Mouse (Mus musculus) kidney, postnatal 0 days (tissue): ENCODE data around the gene Klhdc2. TPM values are rescaled to one million over a fixed set of nuclear protein-coding genes. Genes with fewer than 3 reads are reported as not detected.

Experiments
- ATAC-seq: fragments of 200-750 bp; cut with Nextera tagmentation; replicated peaks from 2 replicates; pipeline ENCODE4 v1.8.0; 2017; ENCODE audit warnings: low read depth, moderate number of reproducible peaks, moderate TSS enrichment, moderate library complexity; ENCODE audit not compliant: low FRiP score
- DNase-seq: peaks from one replicate; pipeline ENCODE4 v3.0.0-alpha.2; 2016; ENCODE audit warnings: low spot score
- H3K27ac ChIP-seq: fragments of 300-500 bp; sonication (generic); 2 replicates; pipeline ENCODE4 v1.5.1; 2014; ENCODE audit warnings: mild to moderate bottlenecking
- H3K27me3 ChIP-seq: fragments of 300-500 bp; sonication (generic); 2 replicates; pipeline ENCODE4 v1.6.1; 2014; ENCODE audit warnings: low read length, mixed read lengths; ENCODE audit not compliant: insufficient read depth
- H3K36me3 ChIP-seq: fragments of 300-500 bp; sonication (generic); 2 replicates; pipeline ENCODE4 v1.6.1; 2014; ENCODE audit warnings: low read length, mixed read lengths; ENCODE audit not compliant: insufficient read depth
- H3K4me1 ChIP-seq: fragments of 300-500 bp; sonication (generic); replicated peaks from 2 replicates; pipeline ENCODE4 v1.6.1; 2014; ENCODE audit warnings: antibody characterized with exemption, low read length, mixed read lengths; ENCODE audit not compliant: insufficient read depth
- H3K4me2 ChIP-seq: fragments of 300-500 bp; sonication (generic); 2 replicates; pipeline ENCODE4 v1.6.1; 2014; ENCODE audit warnings: mild to moderate bottlenecking, low read length, moderate library complexity, mixed read lengths
- H3K4me3 ChIP-seq: fragments of 300-500 bp; sonication (generic); replicated peaks from 2 replicates; pipeline ENCODE4 v1.5.1; 2014; ENCODE audit warnings: low read depth, low read length
- H3K9ac ChIP-seq: fragments of 300-500 bp; sonication (generic); 2 replicates; pipeline ENCODE4 v1.6.1; 2014; ENCODE audit warnings: low read depth, low read length
- H3K9me3 ChIP-seq: fragments of 300-500 bp; sonication (generic); replicated peaks from 2 replicates; pipeline ENCODE4 v1.6.1; 2016; ENCODE audit warnings: low read length, inconsistent platforms, mixed read lengths
- CTCF ChIP-seq: IDR thresholded peaks from 2 replicates; pipeline ENCODE4 v1.5.1; 2016; ENCODE audit warnings: antibody characterized with exemption, low read depth, mild to moderate bottlenecking, moderate library complexity
- WGBS: fragments of 180-500 bp; shearing (Covaris S2); extraction: QIAGEN DNeasy Blood & Tissue Kit; methylation state at CpG from one replicate; pipeline ENCODE4 v1.1.7; 2014; 5-methylcytosine and 5-hydroxymethylcytosine counted together
- polyA plus RNA-seq: library from polyadenylated mRNA; unstranded; fragments of >200 nt; fragmentation: Nextera tagmentation; extraction: Ambion mirVana; gene quantifications from 2 replicates; pipeline ENCODE4 v1.2.1, GENCODE M21; 2015

Gene Klhdc2
- polyA plus RNA-seq, 1 experiment from 2014 or later: 141 TPM

GRCm38 (mm10) chr12:69298281-69298680, 1.8 kb downstream of the Klhdc2 start:
- peak overlapping the region; percentile 3; the same call in 1 of the 2 replicates for H3K4me2 ChIP-seq
- H3K36me3 ChIP-seq: peaks cover 12% of the 10 kb centered on the region
- H3K27me3 ChIP-seq: no peaks in the 10 kb centered on the region
- ATAC-seq (no peak), DNase-seq (no peak)
- H3K4me1 ChIP-seq: peaks cover 7% of the 10 kb centered on the region
- TF ChIP-seq CTCF: no peak
- no peak overlapping the region for H3K27ac ChIP-seq
- 89% methylated on average over 4 of the region's 4 CpGs for WGBS
- no peaks in the 10 kb centered on the region for H3K9me3 ChIP-seq
- no peak overlapping the region for H3K4me3 ChIP-seq
- H3K9ac ChIP-seq: no peak overlapping the region

DNA sequence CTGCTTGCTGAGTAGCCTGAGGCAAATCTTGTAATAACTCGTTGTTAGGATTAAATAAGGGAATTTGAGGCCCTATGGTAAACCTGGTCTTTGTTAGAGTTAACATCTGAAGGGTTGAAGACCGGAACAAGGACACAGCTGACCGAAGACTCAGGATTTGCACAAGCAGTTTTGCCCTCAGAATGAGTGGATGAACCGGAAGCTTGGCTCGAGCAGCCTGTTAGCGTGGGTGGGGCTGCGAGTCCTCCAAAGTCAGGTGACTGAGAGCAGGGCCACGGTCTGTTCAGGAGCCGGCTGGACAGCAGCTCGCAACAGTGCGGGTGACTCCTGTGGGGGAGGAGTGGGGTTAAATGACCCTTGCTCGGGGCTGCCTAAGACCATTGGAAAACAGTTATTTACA, 2.8 kb downstream of the Klhdc2 start:
- H3K27ac ChIP-seq: no peak overlapping the region

GRCm38 (mm10) chr12:69299831-69300230, 3.4 kb downstream of the Klhdc2 start:
- Histone ChIP-seq H3K4me1 (peaks cover 7% of the 10 kb centered on the region), H3K27ac (0 out of 2 replicates have a peak overlapping the region, but pooled peaks have one; percentile 1), H3K4me2 (0 out of 2 replicates have a peak overlapping the region, but pooled peaks have one; percentile 8), H3K9me3 (no peaks in the 10 kb centered on the region), H3K4me3 (no peak overlapping the region), H3K36me3 (peaks cover 24% of the 10 kb centered on the region), H3K27me3 (no peaks in the 10 kb centered on the region), H3K9ac (no peak overlapping the region)
- DNase-seq: no peak
- TF ChIP-seq CTCF: no peak
- ATAC-seq: no peak
- 89% methylated on average over 3 of the region's 3 CpGs for WGBS

More for the DNA sequence above, 2.8 kb downstream of the Klhdc2 start:
- Histone ChIP-seq H3K4me1 (peaks cover 7% of the 10 kb centered on the region), H3K4me2 (peak overlapping the region; percentile 8; the same call in 1 of the 2 replicates), H3K9ac (no peak overlapping the region), H3K36me3 (peaks cover 19% of the 10 kb centered on the region), H3K9me3 (no peaks in the 10 kb centered on the region), H3K4me3 (no peak overlapping the region), H3K27me3 (no peaks in the 10 kb centered on the region)
- DNase-seq (peak; percentile 67), ATAC-seq (peak; percentile 57)
- WGBS: 24% methylated on average over 12 of the region's 12 CpGs
- no peak for TF ChIP-seq CTCF

- no peak for ATAC-seq
- Histone ChIP-seq H3K27ac (no peak overlapping the region), H3K9ac (no peak overlapping the region), H3K4me3 (no peak overlapping the region), H3K9me3 (no peaks in the 10 kb centered on the region), H3K4me2 (no peak overlapping the region), H3K36me3 (peaks cover 29% of the 10 kb centered on the region), H3K4me1 (peaks cover 7% of the 10 kb centered on the region), H3K27me3 (no peaks in the 10 kb centered on the region)
- TF ChIP-seq CTCF: no peak
- WGBS: 86% methylated on average over 2 of the region's 2 CpGs
- no peak for DNase-seq
Observed at GRCm38 (mm10) chr12:69300391-69300790, 3.9 kb downstream of the Klhdc2 start.

GRCm38 (mm10) chr12:69302171-69302570, 5.7 kb downstream of the Klhdc2 start:
- peaks cover 7% of the 10 kb centered on the region for H3K4me1 ChIP-seq
- DNase-seq (no peak), ATAC-seq (no peak)
- no peak for TF ChIP-seq CTCF
- no peak overlapping the region for H3K4me2 ChIP-seq
- no peaks in the 10 kb centered on the region for H3K9me3 ChIP-seq
- H3K4me3 ChIP-seq: no peak overlapping the region
- peaks cover 45% of the 10 kb centered on the region for H3K36me3 ChIP-seq
- H3K27ac ChIP-seq: no peak overlapping the region
- no peaks in the 10 kb centered on the region for H3K27me3 ChIP-seq
- no peak overlapping the region for H3K9ac ChIP-seq
- WGBS: 90% methylated on average over 12 of the region's 12 CpGs

- Histone ChIP-seq H3K27ac (no peak overlapping the region), H3K4me3 (no peak overlapping the region)
- WGBS: 97% methylated on average over 2 of the region's 2 CpGs
Observed at GRCm38 (mm10) chr12:69304051-69304450, 7.6 kb downstream of the Klhdc2 start.

GRCm38 (mm10) chr12:69306333-69306732, 9.9 kb downstream of the Klhdc2 start:
- ATAC-seq: no peak
- Histone ChIP-seq H3K36me3 (peaks cover 80% of the 10 kb centered on the region), H3K27me3 (no peaks in the 10 kb centered on the region), H3K4me1 (no peaks in the 10 kb centered on the region), H3K27ac (no peak overlapping the region), H3K4me3 (no peak overlapping the region), H3K4me2 (no peak overlapping the region), H3K9me3 (no peaks in the 10 kb centered on the region), H3K9ac (no peak overlapping the region)
- 92% methylated on average over 7 of the region's 7 CpGs for WGBS
- no peak for DNase-seq
- no peak for TF ChIP-seq CTCF

More at GRCm38 (mm10) chr12:69304051-69304450, 7.6 kb downstream of the Klhdc2 start:
- H3K36me3 ChIP-seq: peaks cover 58% of the 10 kb centered on the region
- 0 out of 2 replicates have a peak, but pooled peaks cover 4% of the 10 kb centered on the region for H3K4me1 ChIP-seq
- DNase-seq (no peak), ATAC-seq (no peak)
- no peak overlapping the region for H3K4me2 ChIP-seq
- no peaks in the 10 kb centered on the region for H3K9me3 ChIP-seq
- H3K27me3 ChIP-seq: no peaks in the 10 kb centered on the region
- no peak overlapping the region for H3K9ac ChIP-seq
- no peak for TF ChIP-seq CTCF
